Mouse (Mus musculus): Measurements from ENCODE around the gene Bhmt. TPM values are rescaled to one million over a fixed set of nuclear protein-coding genes. Genes with fewer than 3 reads are reported as not detected.
"Not testable (repeated sequence)": the region's sequence is repeated elsewhere in the genome, so short reads cannot be mapped to it uniquely, and the experiment has no call there.

Gene Bhmt
- polyA plus RNA-seq, 1 experiment, result 23.1 TPM

DNA sequence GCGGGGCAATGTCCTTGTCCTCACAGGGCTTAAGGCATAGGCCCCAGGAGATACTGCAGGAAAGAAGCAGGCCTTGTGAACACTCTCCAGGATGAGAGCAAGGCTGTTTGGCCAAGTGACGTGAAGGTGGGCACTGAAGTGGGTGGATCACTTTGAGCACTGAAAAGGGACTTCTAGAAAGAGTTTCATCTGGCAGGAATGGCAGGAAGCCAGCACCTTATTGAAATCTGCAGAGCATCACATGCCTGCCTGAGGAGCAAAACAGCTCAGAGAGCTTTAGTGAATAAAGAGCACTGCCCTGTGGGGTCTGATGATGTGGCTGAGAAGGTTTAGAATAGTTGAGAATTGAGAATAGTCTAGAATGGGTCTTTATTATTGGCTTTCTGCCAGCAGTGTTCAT is 29.3 kb downstream of the Bhmt start:
- no peak overlapping the region for H3K27ac ChIP-seq (ENCODE audit: control insufficient read depth, insufficient read depth, low read depth, low read length)
- H3K4me3 ChIP-seq (ENCODE audit: control insufficient read depth, low read depth, low read length), result no peak overlapping the region
- peaks cover 5% of the 10 kb centered on the region for H3K4me1 ChIP-seq (ENCODE audit: control insufficient read depth, insufficient read depth, low read length)
- no peak for TF ChIP-seq POLR2A (IDR thresholded peaks at IDR 0.05; ENCODE audit: control insufficient read depth, low read depth, low read length)
- TF ChIP-seq CTCF (IDR thresholded peaks at IDR 0.05; ENCODE audit: control insufficient read depth, insufficient read depth, insufficient replicate concordance, low read depth, low read length), result no peak
- H3K36me3 ChIP-seq (ENCODE audit: control insufficient read depth, insufficient read depth, low read length), result no peaks in the 10 kb centered on the region
- no peaks in the 10 kb centered on the region for H3K27me3 ChIP-seq (ENCODE audit: control insufficient read depth, insufficient read depth, low read length)

DNA sequence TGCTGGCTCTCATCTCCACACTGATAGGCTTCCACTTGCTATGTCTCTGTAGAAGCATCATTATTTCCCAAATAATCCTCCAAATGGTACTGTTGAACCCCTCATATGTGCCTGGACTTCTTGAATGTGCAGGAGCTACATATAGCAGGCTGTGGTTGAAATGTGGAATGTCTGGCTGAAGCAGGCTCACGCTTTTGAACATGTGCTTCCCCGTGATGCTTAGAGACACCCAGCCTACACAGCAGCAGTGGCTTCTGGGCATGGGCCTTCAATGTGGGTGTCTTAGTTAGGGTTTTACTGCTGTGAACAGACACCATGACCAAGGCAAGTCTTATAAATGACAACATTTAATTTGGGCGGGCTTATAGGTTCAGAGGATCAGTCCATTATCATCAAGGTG is 30.1 kb downstream of the Bhmt start:
- no peaks in the 10 kb centered on the region for H3K27me3 ChIP-seq (ENCODE audit: control insufficient read depth, insufficient read depth, low read length)
- no peaks in the 10 kb centered on the region for H3K36me3 ChIP-seq (ENCODE audit: control insufficient read depth, insufficient read depth, low read length)
- peaks cover 5% of the 10 kb centered on the region for H3K4me1 ChIP-seq (ENCODE audit: control insufficient read depth, insufficient read depth, low read length)
- TF ChIP-seq CTCF (IDR thresholded peaks at IDR 0.05; ENCODE audit: control insufficient read depth, insufficient read depth, insufficient replicate concordance, low read depth, low read length), result no peak
- TF ChIP-seq POLR2A (IDR thresholded peaks at IDR 0.05; ENCODE audit: control insufficient read depth, low read depth, low read length), result no peak
- no peak overlapping the region for H3K27ac ChIP-seq (ENCODE audit: control insufficient read depth, insufficient read depth, low read depth, low read length)
- no peak overlapping the region for H3K4me3 ChIP-seq (ENCODE audit: control insufficient read depth, low read depth, low read length)

DNA sequence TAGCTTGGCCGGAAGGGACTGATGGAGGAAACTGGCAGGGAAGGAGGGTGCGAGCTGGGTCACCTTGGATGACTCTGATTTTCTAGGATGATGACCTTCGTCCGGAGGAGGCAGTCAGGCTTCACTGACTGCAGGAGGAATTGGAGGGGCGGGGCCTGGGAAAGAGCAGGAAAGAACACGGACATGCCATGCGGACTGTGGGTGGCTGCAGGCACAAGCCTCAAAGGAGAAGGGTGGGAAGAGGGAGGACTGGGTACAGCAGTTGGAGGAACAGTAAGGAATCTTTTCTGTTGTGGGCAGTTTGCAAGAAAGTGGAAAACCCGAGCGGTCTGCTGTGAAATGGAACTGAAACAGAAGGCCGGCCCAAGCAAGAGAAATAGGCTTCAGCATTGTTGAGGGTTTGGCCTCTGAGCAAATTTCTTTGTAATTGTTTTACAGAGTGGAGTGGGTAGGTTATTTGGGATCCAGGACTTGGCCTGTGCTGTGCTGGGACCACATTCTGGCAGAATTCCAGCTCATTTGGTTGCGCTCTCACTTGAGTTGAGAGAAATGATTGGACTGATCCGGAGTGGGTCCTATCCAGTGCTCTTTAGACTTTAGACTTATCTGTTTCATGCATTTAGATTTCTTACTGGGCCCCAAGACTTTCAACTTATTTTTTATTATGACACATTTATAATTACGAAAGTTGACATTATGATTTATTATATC is 30.7 kb downstream of the Bhmt start:
- TF ChIP-seq POLR2A (IDR thresholded peaks at IDR 0.05; ENCODE audit: control insufficient read depth, low read depth, low read length), result no peak
- H3K4me3 ChIP-seq (ENCODE audit: control insufficient read depth, low read depth, low read length), result no peak overlapping the region
- no peaks in the 10 kb centered on the region for H3K36me3 ChIP-seq (ENCODE audit: control insufficient read depth, insufficient read depth, low read length)
- no peak overlapping the region for H3K27ac ChIP-seq (ENCODE audit: control insufficient read depth, insufficient read depth, low read depth, low read length)
- H3K4me1 ChIP-seq (ENCODE audit: control insufficient read depth, insufficient read depth, low read length), result no peaks in the 10 kb centered on the region; the same call in 1 of the 2 replicates
- H3K27me3 ChIP-seq (ENCODE audit: control insufficient read depth, insufficient read depth, low read length), result no peaks in the 10 kb centered on the region

DNA sequence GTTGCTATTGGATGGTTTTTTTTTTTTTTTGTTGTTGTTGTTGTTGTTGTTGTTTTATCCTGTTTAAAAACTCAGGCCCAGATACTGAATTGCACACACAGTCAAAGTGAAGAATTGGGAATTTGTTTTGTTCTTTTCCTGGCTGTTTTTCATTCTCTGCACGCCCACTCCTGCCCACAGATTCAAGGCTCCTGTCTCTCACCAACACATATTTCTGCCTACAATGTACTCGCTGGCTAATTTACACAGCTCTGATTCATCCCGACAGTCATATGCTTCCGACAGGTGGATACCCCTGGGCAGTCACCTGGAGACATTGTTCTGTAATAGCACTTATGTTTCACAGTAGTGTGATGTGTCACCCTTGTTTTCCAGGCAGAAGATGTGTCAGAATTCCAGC is 33.1 kb downstream of the Bhmt start:
- Histone ChIP-seq H3K4me1 (ENCODE audit: control insufficient read depth, insufficient read depth, low read length) (peaks cover 3% of the 10 kb centered on the region), H3K27ac (ENCODE audit: control insufficient read depth, insufficient read depth, low read depth, low read length) (no peak overlapping the region), H3K4me3 (ENCODE audit: control insufficient read depth, low read depth, low read length) (no peak overlapping the region), H3K27me3 (ENCODE audit: control insufficient read depth, insufficient read depth, low read length) (no peaks in the 10 kb centered on the region), H3K36me3 (ENCODE audit: control insufficient read depth, insufficient read depth, low read length) (no peaks in the 10 kb centered on the region)
- TF ChIP-seq POLR2A (IDR thresholded peaks at IDR 0.05; ENCODE audit: control insufficient read depth, low read depth, low read length), result no peak
- no peak for TF ChIP-seq CTCF (IDR thresholded peaks at IDR 0.05; ENCODE audit: control insufficient read depth, insufficient read depth, insufficient replicate concordance, low read depth, low read length)

DNA sequence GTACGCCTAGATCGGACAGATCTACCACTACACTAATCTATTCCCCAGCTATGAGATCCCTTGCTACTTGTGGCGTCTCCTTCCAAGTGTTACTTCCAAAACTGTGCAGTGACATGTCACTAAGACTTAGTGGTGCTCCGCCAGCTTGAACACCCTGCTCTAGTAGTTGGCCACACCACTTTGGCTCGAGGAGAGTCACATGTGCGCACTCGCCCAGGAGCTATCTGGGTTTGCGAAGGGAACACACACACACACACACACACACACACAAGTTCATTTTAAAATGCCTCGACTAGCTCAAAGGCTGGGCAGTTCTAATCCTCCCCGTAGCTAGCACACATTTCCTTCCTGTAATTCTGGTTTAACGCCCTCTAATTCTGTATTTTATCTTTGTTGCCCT is 36.2 kb downstream of the Bhmt start:
- TF ChIP-seq POLR2A (IDR thresholded peaks at IDR 0.05; ENCODE audit: control insufficient read depth, low read depth, low read length) (no peak), CTCF (IDR thresholded peaks at IDR 0.05; ENCODE audit: control insufficient read depth, insufficient read depth, insufficient replicate concordance, low read depth, low read length) (no peak)

DNA sequence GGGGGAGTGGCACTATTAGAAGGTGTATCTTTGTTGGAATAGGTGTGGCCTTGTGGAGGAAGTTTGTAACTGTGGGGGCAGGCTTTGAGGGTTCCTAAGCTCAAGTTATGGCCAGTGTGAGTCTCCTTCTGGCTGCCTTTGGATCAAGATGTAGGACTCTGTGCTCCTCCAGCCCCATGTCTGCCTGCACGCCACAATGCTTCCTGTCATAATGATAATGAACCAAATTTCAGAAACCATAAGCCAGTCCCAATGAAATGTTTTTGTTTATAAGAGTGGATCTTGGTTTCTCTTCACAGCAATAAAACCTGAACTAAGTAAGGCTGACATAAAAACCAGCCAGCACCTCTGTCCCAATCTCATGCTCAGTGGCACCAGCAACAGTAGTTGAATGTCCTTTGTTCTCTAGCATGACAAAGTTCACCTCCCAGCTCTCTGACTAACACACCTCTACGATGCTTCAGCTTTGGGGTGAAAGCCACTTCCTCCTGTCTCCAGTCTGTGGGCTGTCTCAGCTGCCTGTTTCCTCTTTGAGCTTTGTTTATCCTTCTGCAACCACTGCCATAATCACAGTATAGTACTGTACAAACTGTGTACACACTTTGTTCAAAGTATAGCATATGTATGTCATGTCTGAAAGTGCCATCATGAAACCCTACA is 44.6 kb downstream of the Bhmt start:
- peaks cover 5% of the 10 kb centered on the region; the same call in 1 of the 2 replicates for H3K4me1 ChIP-seq (ENCODE audit: control insufficient read depth, insufficient read depth, low read length)
- TF ChIP-seq CTCF (IDR thresholded peaks at IDR 0.05; ENCODE audit: control insufficient read depth, insufficient read depth, insufficient replicate concordance, low read depth, low read length) (no peak), POLR2A (IDR thresholded peaks at IDR 0.05; ENCODE audit: control insufficient read depth, low read depth, low read length) (no peak)
- H3K36me3 ChIP-seq (ENCODE audit: control insufficient read depth, insufficient read depth, low read length), result no peaks in the 10 kb centered on the region
- H3K27me3 ChIP-seq (ENCODE audit: control insufficient read depth, insufficient read depth, low read length), result no peaks in the 10 kb centered on the region
- H3K4me3 ChIP-seq (ENCODE audit: control insufficient read depth, low read depth, low read length), result no peak overlapping the region
- no peak overlapping the region for H3K27ac ChIP-seq (ENCODE audit: control insufficient read depth, insufficient read depth, low read depth, low read length)

More for the DNA sequence above, 36.2 kb downstream of the Bhmt start:
- Histone ChIP-seq H3K27me3 (ENCODE audit: control insufficient read depth, insufficient read depth, low read length) (no peaks in the 10 kb centered on the region), H3K4me3 (ENCODE audit: control insufficient read depth, low read depth, low read length) (no peak overlapping the region; the same call in 1 of the 2 replicates), H3K27ac (ENCODE audit: control insufficient read depth, insufficient read depth, low read depth, low read length) (no peak overlapping the region), H3K36me3 (ENCODE audit: control insufficient read depth, insufficient read depth, low read length) (no peaks in the 10 kb centered on the region), H3K4me1 (ENCODE audit: control insufficient read depth, insufficient read depth, low read length) (peaks cover 12% of the 10 kb centered on the region)

DNA sequence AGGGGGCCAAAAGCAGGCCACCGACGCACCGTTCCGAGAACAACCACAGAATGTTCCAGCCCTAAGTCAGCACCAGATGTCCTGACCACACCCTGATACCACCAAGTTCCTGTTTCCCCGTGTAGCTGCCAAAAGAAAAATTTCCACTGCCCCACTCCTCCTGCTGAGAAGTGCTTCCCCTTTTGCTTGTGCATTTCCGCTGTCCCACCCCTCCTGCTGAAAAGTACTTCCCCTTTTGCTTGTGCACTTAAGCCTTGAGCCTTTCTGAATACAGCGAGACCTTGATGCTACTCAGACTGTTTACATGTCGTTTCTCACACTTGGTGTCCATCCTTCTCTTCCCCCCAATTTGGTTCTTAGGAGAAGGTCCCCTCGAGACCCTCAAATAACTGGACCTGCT is 55.2 kb downstream of the Bhmt start:
- not testable (repeated sequence) for H3K27ac ChIP-seq (ENCODE audit: control insufficient read depth, insufficient read depth, low read depth, low read length); H3K4me3 ChIP-seq (ENCODE audit: control insufficient read depth, low read depth, low read length); H3K4me1 ChIP-seq (ENCODE audit: control insufficient read depth, insufficient read depth, low read length); H3K27me3 ChIP-seq (ENCODE audit: control insufficient read depth, insufficient read depth, low read length); H3K36me3 ChIP-seq (ENCODE audit: control insufficient read depth, insufficient read depth, low read length)
